Mouse (Mus musculus) cerebellum, adult 8-10 months (tissue): ENCODE results near the gene Olfr401.
"Not testable (repeated sequence)": the region's sequence is repeated elsewhere in the genome, so short reads cannot be mapped to it uniquely, and the experiment has no call there.

ENCODE experiments used
- DNase-seq: peaks from one replicate; pipeline ENCODE4 v3.0.0; 2022

The Olfr401 gene

GRCm38 (mm10) chr11:74113412-74113811 is at the start of gene Olfr401:
Gene Olfr401, plus strand, starts transcription at chr11:74113712.
- DNase-seq: no peak

- no peak for DNase-seq
Observed at GRCm38 (mm10) chr11:74069655-74070054, 43.9 kb upstream of the Olfr401 start, which contains the start of gene Zfp616. Gene Zfp616, plus strand, starts transcription at chr11:74069955.

- no peak for DNase-seq
Observed at GRCm38 (mm10) chr11:74100724-74101123, 12.8 kb upstream of the Olfr401 start.

GRCm38 (mm10) chr11:74101507-74101906 is 12.0 kb upstream of the Olfr401 start:
- DNase-seq: no peak

- DNase-seq: no peak
Observed at GRCm38 (mm10) chr11:74105066-74105465, 8.4 kb upstream of the Olfr401 start.

GRCm38 (mm10) chr11:74140001-74140400 is 26.5 kb downstream of the Olfr401 start:
- not testable (repeated sequence) for DNase-seq

- no peak for DNase-seq
Observed at GRCm38 (mm10) chr11:74145866-74146265, 32.4 kb downstream of the Olfr401 start.

GRCm38 (mm10) chr11:74153229-74153628 is 39.7 kb downstream of the Olfr401 start, which contains the start of gene Olfr402:
Gene Olfr402, plus strand, starts transcription at chr11:74153529.
- DNase-seq: no peak

GRCm38 (mm10) chr11:74168771-74169170 is 55.3 kb downstream of the Olfr401 start:
- DNase-seq: no peak
